Mouse (Mus musculus) gastrocnemius, postnatal 25 days (tissue): ENCODE measurements around the gene Gm5485. TPM values are rescaled to one million over a fixed set of nuclear protein-coding genes. Genes with fewer than 3 reads are reported as not detected.

Experiments
- DNase-seq: peaks from one replicate; pipeline ENCODE4 v3.0.0; 2022
- long read RNA-seq, 2 experiments: library from polyadenylated mRNA; stranded (forward); transcript quantifications; one replicate each; pipeline ENCODE4 v2.0.0; 2021
- total RNA-seq, 2 experiments: library from RNA; stranded (reverse); gene quantifications; 1 replicate in 1 of 2; 2 replicates in 1 of 2; pipeline ENCODE4 v1.2.3; 2021

Gene Gm5485
- total RNA-seq: not detected
- long read RNA-seq, experiment 1: 0 reads
- long read RNA-seq, experiment 2: 0 reads

DNA sequence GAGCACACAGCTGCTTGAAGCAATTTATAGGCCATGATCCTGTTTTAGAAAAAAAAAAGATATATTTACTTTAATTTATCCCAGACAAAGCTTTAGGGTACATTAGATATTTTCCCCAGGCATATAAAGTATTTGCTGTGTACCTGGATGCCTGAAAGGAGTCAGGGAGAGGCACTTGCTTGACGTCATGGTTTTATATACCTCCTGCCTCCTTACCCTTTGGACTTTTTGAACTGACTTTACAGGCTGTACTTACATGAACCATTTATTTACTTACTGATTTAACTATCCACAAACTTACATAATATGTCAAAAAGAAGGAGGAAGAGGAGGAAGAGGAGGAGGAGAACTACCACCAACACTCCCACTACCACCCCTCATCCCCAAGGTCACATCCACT is at the start of gene Gm5485:
Gm5485 (minus strand) TSS at position 171 of the 400 bp plus-strand sequence.
- no peak for DNase-seq

DNA sequence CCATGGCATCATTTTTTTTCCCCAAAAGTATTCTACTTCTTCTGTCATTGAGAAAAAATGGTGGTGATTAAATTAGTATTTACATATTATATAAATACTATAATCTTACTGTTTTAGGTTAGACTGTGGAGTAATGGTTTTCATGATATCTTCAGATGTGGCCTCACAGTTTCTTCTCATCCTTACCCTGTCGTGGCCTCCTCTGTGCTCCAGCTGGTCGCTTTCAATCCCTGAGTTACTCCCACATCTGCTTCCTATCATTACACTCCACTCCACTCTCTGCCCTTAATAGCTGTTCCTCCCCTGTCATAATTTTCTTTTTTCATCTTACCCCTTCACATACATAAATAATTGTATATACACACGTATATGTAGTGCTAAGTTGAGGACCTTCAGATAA is 41.0 kb upstream of the Gm5485 start:
- DNase-seq: no peak

DNA sequence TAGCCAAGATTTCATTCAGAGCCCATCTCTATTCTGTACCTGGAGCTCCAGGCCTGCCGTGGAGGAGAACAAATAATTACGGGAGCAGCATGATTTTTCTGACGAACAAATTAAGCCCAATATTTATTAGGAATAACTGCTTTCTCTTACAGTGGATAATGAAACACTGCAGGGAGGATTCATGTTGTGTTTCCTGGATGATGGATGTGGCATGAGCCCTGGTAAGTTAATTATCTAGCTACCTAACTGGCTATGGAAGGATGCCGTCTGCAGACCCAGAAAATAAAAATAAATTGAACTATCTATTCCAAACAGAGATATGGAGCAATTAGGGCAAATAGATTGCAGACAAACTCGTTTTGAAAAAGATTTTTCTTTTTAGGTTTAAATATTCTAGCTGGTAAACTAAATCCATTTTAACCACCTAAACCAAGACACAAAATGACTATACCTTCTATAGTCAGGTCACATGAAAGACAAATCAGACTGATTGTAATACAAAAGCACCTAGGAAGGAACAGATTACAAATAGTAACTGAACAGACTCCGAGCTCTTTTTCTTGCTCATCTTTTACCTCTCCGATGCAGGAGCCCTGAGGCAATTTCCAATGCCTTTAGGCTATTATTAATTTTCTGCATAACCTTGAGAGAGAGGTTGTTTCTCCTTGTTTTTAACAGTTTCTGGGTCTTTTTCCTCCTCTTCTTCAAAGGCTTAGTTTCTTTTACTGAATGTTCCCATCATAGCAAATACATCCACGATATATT is 34.1 kb upstream of the Gm5485 start:
- DNase-seq: no peak

DNA sequence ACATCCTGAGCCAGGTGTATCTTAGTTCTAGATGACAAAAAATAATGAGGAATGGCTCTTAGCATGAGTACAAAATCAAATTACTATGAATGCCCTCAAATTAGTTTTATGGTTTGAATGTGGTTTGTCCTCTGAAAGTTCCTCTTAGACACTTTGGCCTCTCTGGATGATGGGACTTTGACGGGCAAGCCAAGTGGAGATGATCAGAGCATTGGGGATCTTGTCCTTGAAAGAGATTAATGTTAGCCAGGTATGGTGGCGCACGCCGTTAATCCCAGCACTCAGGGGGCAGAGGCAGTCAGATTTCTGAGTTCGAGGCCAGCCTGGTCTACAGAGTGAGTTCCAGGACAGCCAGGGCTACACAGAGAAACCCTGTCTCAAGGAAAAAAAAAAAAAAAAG is 32.4 kb upstream of the Gm5485 start:
- no peak for DNase-seq

DNA sequence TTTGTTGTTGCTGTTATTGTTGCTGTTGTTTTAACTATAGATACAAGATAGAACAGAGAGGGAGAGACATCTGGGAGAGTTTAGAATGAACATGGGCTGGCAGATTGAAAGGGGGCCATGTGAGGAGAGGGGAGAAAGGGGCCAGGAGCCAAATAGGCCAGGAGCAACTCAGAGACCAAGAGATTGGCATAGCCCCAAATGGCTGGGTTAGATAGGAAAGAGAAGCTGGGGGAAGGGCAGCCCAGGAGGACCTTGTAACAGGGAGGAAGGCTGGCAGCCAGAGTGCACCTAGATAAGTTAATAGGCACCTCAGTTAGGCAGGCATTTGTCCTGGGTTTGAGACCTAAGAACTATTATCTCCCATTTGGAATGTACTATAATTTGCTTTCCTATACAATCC is 25.3 kb upstream of the Gm5485 start:
- DNase-seq: no peak

DNA sequence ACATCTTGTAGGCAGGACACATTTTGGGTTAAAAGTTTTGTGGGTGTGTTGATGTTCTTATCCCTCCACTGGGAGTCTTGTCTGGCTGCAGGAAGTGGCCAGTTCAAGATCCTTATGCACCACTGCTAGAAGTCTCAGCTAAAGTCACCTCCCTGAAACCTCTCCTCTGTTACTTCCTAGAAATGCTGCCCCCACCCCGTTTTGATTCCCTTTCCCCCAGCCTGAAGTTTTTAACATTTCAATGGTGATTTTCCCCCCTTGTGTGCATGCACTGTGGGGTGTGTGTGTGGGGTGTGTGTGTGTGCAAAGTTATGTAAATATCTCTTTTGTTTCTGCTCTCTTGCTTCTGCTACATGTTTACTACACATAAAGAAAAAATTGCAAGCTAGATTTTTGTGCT is 23.2 kb upstream of the Gm5485 start:
- DNase-seq: no peak

DNA sequence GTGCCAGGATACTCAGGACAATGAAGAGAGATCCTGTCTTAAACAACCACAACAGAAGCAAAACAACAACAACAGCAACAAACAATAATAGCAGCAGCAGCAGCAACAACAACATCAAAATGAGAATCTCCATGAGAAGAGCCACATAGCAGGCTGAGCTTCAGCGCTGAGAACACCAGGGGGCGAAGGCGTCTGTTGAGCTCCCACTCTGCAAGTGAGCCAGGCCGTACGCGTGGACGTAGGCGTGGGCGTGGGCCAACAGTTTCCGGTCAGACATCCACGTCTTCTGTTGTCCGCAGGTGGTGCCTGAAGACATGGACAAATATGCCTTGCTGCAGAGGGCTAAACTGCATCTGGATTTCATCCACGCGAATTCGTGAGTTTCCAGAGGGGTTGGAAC is 18.8 kb upstream of the Gm5485 start, which contains the start of gene Morc1:
Morc1 (plus strand) TSS at position 211 of the 400 bp plus-strand sequence.
- no peak for DNase-seq

DNA sequence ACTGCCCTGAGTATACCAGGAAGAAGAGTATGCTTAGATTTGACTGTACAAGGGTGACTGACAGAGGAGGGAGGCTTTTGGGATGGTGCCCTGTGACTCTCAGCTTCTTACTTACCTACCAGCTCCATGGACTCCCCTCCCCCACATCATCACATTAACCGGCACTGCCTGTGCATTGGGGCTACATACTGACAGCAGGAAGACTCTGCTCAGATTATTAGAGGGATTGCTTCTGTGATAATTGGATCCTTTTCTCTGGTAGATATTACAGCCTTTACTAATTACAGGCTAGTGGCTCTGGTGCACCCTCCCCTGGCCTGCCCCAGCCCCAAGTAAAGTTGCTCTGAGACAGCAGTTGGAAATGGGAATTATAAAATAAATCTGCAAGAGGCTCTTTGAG is 17.2 kb upstream of the Gm5485 start:
- DNase-seq: no peak

DNA sequence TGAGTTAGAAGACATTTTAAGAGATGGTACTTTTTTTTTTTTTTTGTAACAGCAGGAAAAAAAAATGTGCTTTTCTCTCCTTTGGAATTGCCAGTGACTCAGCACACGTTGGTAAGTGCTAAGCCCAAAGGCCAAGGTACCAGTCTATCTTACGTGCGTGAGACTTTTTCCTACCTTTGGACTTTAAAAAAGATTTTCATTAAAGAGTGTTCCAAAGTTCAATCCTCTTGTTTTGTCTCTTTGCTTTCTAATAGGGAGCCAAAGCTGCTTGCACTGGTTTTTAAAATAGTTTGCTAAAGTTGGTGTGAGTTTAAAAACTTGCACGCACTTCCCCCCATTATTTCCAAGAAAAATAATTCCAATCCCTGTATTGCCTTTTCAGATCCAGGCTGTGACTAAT is 11.9 kb upstream of the Gm5485 start:
- no peak for DNase-seq

DNA sequence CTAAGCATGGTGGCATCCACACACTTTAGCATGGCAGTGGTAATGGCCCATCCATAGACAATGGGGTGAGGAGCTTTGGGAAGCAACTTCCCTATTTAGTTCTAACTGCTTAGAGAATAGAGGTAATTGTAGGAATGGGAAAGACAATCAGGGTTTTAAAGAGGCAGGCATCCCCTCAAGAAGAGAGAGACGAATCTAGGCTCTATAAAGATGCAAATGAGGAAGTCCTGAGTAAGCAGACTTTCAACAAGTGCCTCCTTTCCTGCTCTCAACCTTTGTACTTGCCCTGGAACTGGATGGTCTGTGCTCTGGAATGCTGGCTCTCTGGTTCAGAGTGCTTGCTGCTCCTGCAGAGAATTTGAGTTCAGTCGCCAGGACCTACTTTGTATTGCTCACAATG is 10.3 kb upstream of the Gm5485 start:
- DNase-seq: no peak

DNA sequence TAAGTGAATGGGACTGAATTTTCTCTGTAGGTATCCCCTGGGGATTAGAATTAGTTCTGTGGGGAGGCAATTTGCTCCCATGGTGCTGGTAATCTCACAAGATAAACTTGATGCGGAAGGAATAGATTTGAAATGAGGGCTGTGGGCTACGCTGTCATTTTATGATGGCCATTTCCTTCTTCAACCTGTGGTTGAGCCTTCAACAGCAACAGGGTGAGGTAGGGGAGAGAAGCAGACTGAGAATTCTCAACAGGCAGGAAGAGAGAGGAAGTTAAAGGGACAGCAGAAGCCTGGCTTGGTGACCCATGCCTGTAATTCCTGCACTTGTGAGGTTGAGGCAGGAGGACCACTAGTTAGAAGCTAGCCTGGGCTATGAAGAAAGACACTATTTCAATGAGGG is 6.8 kb upstream of the Gm5485 start:
- no peak for DNase-seq

DNA sequence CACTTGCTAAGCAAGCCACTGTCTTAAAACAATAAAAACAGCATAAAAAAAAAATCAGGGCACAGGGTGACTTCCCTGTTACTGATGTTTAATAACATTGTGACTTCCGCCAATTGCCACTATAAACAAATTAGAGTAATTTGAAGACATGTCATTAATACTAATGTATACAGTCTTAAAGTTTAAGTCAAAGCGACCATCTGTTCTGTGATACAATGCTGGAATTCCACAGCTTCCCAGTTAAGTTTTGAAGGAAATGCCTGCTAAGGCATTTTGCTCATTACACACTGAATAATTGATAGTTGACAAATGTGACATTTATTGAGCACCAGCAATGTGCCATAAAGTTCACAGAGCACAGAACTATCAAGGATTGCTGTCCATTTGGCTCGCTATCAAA is 6.3 kb upstream of the Gm5485 start:
- DNase-seq: no peak

DNA sequence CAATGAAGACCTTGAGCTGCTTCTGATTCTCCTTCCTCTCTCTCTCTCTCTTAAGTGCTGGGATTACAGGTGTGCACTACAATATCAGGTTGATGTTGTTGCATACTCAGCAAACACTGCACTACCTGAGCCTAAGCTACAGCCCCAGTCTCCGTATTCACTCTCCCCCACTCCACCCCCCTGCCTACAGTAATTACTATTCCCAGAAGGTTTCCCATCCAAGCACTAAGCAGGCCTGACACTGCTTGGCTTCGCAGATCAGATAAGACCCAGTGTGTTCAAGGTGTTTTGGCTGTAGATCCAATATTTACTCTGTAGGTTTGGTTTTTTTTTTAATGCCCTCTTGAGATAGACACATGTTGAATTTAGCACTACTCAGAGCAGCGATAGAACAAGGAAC is 2.1 kb downstream of the Gm5485 start:
- no peak for DNase-seq

DNA sequence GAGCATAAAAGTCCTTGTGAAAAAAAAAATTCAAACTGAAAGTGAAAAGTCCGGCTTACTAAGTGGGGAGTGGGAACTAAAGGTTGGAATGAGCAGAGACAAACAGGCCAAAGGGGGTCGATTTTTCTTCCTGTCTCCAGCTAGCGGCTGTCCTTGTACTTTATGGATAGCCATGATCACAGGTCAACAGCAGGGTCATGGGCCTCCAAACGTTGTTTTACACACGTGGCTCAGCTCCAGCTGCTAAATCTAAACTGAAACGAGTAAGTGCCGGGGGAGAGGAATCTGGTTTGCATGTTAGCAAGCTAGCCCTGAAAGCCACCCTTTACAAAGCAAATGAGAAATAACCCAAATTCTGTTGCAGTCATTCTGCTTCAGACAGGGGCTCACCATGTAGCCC is 2.6 kb downstream of the Gm5485 start:
- no peak for DNase-seq

DNA sequence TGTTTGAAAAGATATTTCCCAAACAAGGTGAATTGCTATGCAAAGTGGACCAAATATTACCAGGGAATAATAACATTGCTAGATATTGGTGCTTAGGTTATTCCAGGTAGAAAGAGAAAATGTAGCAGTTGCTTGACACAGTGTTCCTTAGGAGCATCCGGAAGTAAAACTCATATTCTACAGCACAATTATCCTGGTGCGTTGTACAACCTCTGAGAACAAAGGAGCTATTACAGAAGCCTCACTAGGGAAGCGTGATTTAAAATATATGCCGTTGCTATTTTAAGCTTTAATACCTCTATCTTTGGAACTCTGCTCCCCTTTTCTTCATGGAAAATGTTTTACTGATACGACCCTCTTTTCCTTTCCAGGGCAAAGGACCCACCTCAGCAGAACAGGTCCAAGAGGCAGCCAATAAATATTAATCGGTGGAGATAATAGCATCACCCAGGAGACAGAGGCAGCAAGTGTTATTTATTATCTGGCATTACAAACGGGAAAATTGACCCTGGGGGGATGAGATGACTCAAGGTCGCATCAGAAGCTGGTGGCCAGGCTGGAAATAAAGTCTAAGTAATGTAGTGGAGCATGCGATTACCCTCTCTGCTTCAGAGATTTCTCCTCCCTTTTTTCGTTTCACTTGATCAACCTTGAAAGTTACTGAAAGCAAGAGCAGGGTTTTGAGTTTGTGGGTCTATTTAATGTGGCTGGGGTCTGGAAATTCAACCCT is 6.4 kb downstream of the Gm5485 start:
- DNase-seq: no peak

DNA sequence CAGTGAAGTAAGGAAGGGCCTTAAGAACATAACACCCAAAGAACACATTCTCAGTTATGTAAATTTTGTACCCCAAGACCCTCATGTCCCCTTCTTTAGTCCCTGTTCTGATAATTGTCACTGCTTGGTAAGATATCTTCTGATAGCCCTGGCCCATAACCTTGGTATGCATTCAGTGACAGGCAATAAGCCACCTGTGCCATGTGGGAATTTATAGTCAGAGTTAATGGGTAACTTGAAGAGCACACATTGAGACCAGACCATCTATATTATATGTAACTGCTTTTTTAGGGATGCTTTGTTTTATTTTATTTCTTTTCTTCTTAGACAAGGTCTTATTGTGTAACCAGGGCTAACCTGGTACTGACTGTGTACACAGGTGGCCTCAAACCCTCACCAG is 8.2 kb downstream of the Gm5485 start:
- DNase-seq: no peak

DNA sequence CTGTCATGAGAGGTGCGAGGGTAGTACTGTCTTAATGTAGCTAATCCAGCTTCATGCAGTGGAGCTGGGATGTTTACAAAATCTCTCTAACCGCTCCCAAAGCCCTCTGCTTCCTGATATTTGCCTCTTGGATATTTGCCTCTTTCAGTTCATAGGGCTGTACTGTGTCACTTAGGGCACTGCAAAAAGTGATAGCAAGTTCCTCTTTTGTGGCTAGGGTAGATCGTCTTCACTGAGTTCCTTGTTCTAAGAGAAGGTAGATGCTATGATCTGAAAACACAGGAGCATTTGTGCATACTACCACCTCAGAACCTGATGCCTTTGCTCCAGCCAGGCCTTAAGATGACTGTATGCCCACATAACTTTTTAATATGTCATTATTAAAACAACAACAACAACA is 8.8 kb downstream of the Gm5485 start:
- DNase-seq: no peak

DNA sequence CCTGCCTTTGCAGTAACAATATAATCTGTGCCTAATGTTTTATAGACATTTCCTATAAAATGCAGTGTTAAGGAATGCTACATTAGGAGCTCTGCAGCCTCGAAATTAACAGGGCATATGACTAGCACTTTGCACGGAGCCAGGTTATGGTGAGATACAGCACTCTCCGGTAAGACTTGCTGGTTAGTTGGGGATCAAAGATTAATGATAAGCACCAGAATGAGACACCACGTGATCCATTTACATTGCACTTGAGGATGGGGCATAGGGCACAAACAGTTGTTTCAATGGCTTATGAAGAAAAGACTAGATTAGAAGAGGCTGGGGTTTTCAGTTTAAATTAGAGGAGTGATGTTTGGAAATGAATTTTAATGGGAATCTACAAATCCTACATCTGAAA is 9.3 kb downstream of the Gm5485 start:
- DNase-seq: no peak

DNA sequence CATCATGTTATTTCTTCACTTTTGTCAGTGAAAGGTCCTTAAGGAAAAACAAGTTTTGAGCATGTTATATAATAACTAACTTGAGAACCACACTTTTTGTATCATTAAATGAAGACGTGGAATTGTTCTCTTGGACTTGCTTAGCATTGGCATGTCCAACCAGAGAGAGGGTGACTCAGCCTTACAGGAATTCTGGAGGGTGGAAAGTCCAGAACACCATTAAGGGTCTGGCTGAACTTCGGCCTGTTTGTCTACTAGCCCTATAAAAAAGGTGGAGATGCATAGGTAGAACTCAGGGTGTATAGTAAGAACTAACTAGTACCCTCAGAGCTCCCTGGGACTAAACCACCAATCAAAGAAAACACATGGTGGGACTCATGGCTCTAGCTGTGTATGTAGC is 16.9 kb downstream of the Gm5485 start:
- no peak for DNase-seq

DNA sequence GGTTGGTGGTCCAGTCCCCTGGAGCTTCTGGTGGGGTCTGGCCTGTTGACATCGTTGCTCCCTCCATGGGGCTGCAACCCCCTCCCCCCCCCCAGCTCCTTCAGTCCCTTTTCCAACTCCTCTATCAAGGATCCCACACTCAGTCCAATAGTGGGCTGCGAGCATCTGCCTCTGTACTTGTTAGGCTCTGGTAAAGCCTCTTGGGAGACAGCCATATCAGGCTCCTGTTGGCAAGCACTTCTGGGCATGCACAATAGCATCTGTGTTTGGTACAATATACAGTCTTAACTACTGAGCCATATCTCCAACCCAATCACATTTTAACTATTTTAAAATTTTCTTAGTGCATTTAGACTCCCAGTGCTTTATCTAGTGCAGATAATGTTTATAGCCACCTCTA is 25.2 kb downstream of the Gm5485 start:
- no peak for DNase-seq

DNA sequence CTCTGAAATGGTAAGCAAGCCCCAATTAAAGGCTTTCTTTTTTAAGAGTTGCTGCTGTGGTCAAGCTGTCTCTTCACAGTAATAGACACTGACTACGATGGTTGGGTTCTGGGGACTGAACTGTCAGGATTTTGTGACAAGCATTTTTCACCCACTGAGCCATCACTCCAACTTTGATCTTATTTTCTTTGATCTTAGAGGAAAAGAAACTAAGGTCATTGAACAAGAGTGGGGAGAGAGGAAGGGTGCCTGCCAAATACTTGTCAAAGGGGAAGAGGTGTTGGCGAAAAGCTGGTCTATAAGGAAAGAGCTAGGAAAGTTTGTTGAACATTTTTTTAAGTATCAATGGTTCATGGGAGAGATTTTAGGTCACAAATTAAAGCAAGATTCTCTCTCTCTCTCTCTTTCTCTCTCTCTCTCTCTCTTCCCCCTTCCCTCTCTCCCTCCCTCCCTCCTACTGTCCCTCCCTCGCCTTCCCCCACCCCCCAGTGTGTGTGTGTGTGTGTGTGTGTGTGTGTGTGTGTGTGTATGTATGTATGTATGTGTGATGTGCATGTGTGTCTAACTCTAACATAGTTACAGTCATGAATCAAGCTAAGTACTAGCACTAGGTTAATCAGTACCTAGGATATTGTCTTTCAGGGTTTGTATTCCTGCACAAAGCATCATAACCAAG is 28.5 kb downstream of the Gm5485 start:
- no peak for DNase-seq

DNA sequence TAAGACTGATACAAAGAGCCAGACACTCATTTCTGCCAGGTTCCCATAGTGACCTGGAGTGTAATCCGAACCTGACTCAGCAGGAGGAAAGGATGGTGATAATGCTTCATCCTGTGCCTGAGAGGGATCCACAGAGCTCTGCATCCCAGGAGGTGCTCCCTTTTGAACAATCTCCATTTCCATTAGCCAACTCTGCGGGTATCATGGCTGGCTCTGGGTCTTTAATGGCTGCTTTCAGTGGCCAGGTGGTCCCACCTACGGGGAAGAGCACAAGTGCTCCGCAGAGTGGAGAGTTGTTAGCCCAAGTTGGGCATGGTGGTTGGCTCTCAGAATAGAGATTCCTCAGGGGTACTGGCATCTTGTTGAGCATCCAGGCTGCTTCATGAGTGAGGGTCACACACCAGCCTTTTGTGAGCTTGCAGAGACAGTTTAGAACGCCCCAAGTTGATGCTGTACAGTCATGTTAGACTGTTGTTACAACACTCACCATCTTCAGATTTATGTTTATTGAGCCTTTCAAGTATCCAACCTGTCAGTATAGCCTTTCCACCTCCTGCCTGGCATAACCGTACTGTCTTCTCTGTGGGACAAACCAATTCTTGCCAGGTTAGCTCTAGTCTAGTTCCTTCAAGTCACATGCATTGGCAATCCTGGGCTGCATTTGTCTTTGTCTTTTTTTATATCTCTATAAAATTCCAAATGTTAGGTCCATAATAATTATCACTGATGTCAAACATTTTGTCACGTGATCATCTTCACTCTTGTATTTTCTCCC is 38.3 kb downstream of the Gm5485 start:
- no peak for DNase-seq

DNA sequence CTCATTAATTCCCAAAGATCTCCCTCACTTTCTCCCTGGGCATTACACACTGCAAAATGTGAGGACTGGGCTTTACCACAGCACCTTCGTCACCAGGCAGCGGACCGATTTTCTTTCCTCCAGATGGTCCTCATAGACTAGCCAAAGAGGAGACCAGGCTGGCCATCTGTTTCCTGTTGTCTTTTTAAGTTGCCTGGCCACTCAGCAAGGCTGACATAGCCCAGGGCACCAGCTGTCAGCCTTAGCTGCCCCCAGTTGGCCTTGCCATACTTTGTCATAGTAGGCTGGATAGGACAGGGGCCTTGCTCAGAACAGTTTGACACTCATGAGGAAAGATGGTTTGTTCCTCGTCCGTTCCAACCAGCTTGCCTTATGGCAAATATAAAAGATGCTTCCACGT is 39.8 kb downstream of the Gm5485 start:
- DNase-seq: no peak
